Mouse (Mus musculus): ENCODE measurements around the gene Vars. TPM values are rescaled to one million over a fixed set of nuclear protein-coding genes. Genes with fewer than 3 reads are reported as not detected.
"Not testable (repeated sequence)": the region's sequence is repeated elsewhere in the genome, so short reads cannot be mapped to it uniquely, and the experiment has no call there.

Gene Vars
- total and polyA plus RNA-seq, 3 experiments, result 90.3 to 280 (median 277) TPM

- H3K79me2 ChIP-seq (replicated peaks; ENCODE audit: control insufficient read depth, extremely low read depth, insufficient read depth, poor library complexity, severe bottlenecking); H3K9ac ChIP-seq (ENCODE audit: insufficient read depth, low read depth); H3K36me3 ChIP-seq (replicated peaks in 1 of 2; ENCODE audit: control insufficient read depth in 1 of 2, insufficient read depth in 1 of 2, low read length in 1 of 2); H3K27ac ChIP-seq (ENCODE audit: insufficient read depth, low read depth); in situ Hi-C loops (cut with MboI; ENCODE audit: low pct_ligation_motif_present, low pct_unique_long_range_greater_than_20kb, low sequenced_read_pairs); dilution Hi-C loops (cut with MboI; ENCODE audit: extremely low pct_ligation_motif_present, extremely low pct_unique_long_range_greater_than_20kb, low sequenced_read_pairs); H3K27me3 ChIP-seq (replicated peaks); H3K9me3 ChIP-seq (replicated peaks; ENCODE audit: low read length); H3K4me2 ChIP-seq (ENCODE audit: insufficient read depth, low read depth, poor library complexity, severe bottlenecking): not testable (repeated sequence)
- peak; percentile 28 for DNase-seq (ENCODE audit: extremely low read depth)
- peak within 1 kb of the TSS in 2 of 3 experiments; percentile 37 to 43 for H3K4me3 ChIP-seq (replicated peaks in 1 of 3; ENCODE audit: low read depth in 2 of 3, low read length in 2 of 3, poor library complexity in 1 of 3)
- peaks cover 0 to 37% of the 10 kb centered on the region in 2 experiments; a peak in 2 of 4 replicates for H3K4me1 ChIP-seq (ENCODE audit: control insufficient read depth in 1 of 2, insufficient read depth in 2 of 2)
These were observed 41.5 kb upstream of the Vars start, which contains the start of gene Hspa1b for GRCm38 (mm10) chr17:34959130-34959778. Gene Hspa1b (minus strand): TSS chr17:34959238.

- Histone ChIP-seq H3K79me2 (replicated peaks; ENCODE audit: control insufficient read depth, extremely low read depth, insufficient read depth, poor library complexity, severe bottlenecking) (no peaks in the 10 kb centered on the region), H3K4me2 (ENCODE audit: insufficient read depth, low read depth, poor library complexity, severe bottlenecking) (no peak overlapping the region), H3K4me3 (replicated peaks in 1 of 3; ENCODE audit: low read depth in 2 of 3, low read length in 2 of 3, poor library complexity in 1 of 3) (peak overlapping the region in 2 of 3 experiments; percentile 37 to 43), H3K9me3 (replicated peaks; ENCODE audit: low read length) (peaks cover 2% of the 10 kb centered on the region), H3K27ac (ENCODE audit: insufficient read depth, low read depth) (no peak overlapping the region), H3K4me1 (ENCODE audit: control insufficient read depth in 1 of 2, insufficient read depth in 2 of 2) (peaks cover 0 to 37% of the 10 kb centered on the region in 2 experiments; a peak in 2 of 4 replicates), H3K36me3 (replicated peaks in 1 of 2; ENCODE audit: control insufficient read depth in 1 of 2, insufficient read depth in 1 of 2, low read length in 1 of 2) (no peaks in the 10 kb centered on the region), H3K27me3 (replicated peaks) (no peaks in the 10 kb centered on the region), H3K9ac (ENCODE audit: insufficient read depth, low read depth) (no peak overlapping the region)
- dilution Hi-C loops (cut with MboI; ENCODE audit: extremely low pct_ligation_motif_present, extremely low pct_unique_long_range_greater_than_20kb, low sequenced_read_pairs), result no loop called here
- in situ Hi-C loops (cut with MboI; ENCODE audit: low pct_ligation_motif_present, low pct_unique_long_range_greater_than_20kb, low sequenced_read_pairs), result no loop called here
- peak; percentile 32 for DNase-seq (ENCODE audit: extremely low read depth)
- no peak for TF ChIP-seq ZKSCAN1 (IDR thresholded peaks at IDR 0.05; ENCODE audit: borderline replicate concordance, low read depth, low read length)
- no peak for TF ChIP-seq POLR2A (IDR thresholded peaks at IDR 0.05; ENCODE audit: low read depth, low read length)
- TF ChIP-seq BHLHE40 (IDR thresholded peaks at IDR 0.05; ENCODE audit: low read depth, low read length), result no peak
- 0 out of 2 replicates have a peak, but pooled peaks have one; percentile 27 for TF ChIP-seq IRF4 (IDR thresholded peaks at IDR 0.05; ENCODE audit: low read depth, low read length)
- no peak for TF ChIP-seq MAZ (IDR thresholded peaks at IDR 0.05; ENCODE audit: low read depth, low read length)
- no peak for TF ChIP-seq ZMIZ1 (IDR thresholded peaks at IDR 0.05; ENCODE audit: low read depth, low read length)
- peak; percentile 24; the same call in 1 of the 2 replicates for TF ChIP-seq EP300 (IDR thresholded peaks at IDR 0.05; ENCODE audit: low read length)
- TF ChIP-seq MYC (IDR thresholded peaks at IDR 0.05; ENCODE audit: low read depth, low read length), result no peak
- no peak for TF ChIP-seq USF1 (IDR thresholded peaks at IDR 0.05; ENCODE audit: low read depth, low read length)
- no peak for TF ChIP-seq POLR2AphosphoS2 (IDR thresholded peaks at IDR 0.05; ENCODE audit: low read depth, low read length)
- no peak for TF ChIP-seq UBTF (IDR thresholded peaks at IDR 0.05; ENCODE audit: low read depth, low read length)
- no peak for TF ChIP-seq GABPA (IDR thresholded peaks at IDR 0.05; ENCODE audit: insufficient replicate concordance, low read depth, low read length)
- TF ChIP-seq NELFE (IDR thresholded peaks at IDR 0.05; ENCODE audit: low read depth, low read length), result no peak
- no peak for TF ChIP-seq NRF1 (IDR thresholded peaks at IDR 0.05; ENCODE audit: low read depth, low read length)
These were observed 40.8 kb upstream of the Vars start for GRCm38 (mm10) chr17:34959881-34960515.
